Comparison of ENCODE assay signal across 10 mouse cellular contexts in genomic region chr15:102341580-102341979, GRCm38 (mm10). TPM values are rescaled to one million over a fixed set of nuclear protein-coding genes. Genes with fewer than 3 reads are reported as not detected.
DNase-seq lines count a peak whose midpoint lies in the region; ATAC-seq and TF ChIP-seq lines count a peak whose summit lies in the region.
"Had no signal": no experiment of that assay in that cellular context is flagged by ENCODE, and none has a peak within 500 bp of the region (broad histone marks: within the 10 kb centered on the region; RNA-seq: fewer than 3 reads in every experiment).

No protein-coding gene starts in this region.

- no peaks in the 10 kb centered on the region for H3K27me3 ChIP-seq in embryonic facial prominence, embryonic 14.5 days (replicated peaks; ENCODE audit: control insufficient read depth, insufficient read depth, low read length)
- H3K27me3 ChIP-seq in lung, embryonic 14.5 days (ENCODE audit: insufficient read depth, low read length) = no peaks in the 10 kb centered on the region
- no peaks in the 10 kb centered on the region for H3K27me3 ChIP-seq in forebrain, embryonic 13.5 days
- H3K27me3 ChIP-seq: megakaryocyte, embryonic 14.5 days had no signal

- no peak overlapping the region for H3K4me3 ChIP-seq in embryonic facial prominence, embryonic 14.5 days (ENCODE audit: low read depth, low read length)
- H3K4me3 ChIP-seq in lung, embryonic 14.5 days (ENCODE audit: low read depth, low read length) = no peak overlapping the region
- H3K4me3 ChIP-seq in forebrain, embryonic 13.5 days = no peak overlapping the region
- H3K4me3 ChIP-seq: megakaryocyte, embryonic 14.5 days had no signal

- no peaks in the 10 kb centered on the region for H3K9me3 ChIP-seq in embryonic facial prominence, embryonic 14.5 days (ENCODE audit: control insufficient read depth, low read length)
- no peaks in the 10 kb centered on the region for H3K9me3 ChIP-seq in lung, embryonic 14.5 days (ENCODE audit: low read depth, low read length)
- H3K9me3 ChIP-seq in forebrain, embryonic 13.5 days (replicated peaks) = no peaks in the 10 kb centered on the region
- H3K9me3 ChIP-seq: megakaryocyte, embryonic 14.5 days had no signal

- peaks cover 78% of the 10 kb centered on the region for H3K36me3 ChIP-seq in embryonic facial prominence, embryonic 14.5 days (ENCODE audit: control insufficient read depth, insufficient read depth, low read length)
- H3K36me3 ChIP-seq in lung, embryonic 14.5 days (ENCODE audit: insufficient read depth) = peaks cover 77% of the 10 kb centered on the region
- H3K36me3 ChIP-seq in forebrain, embryonic 13.5 days (ENCODE audit: poor library complexity, severe bottlenecking) = peaks cover 71% of the 10 kb centered on the region

- peak; percentile 43 to 80 for DNase-seq in adrenal gland, adult (ENCODE audit: inconsistent age in 2 of 2, low spot score in 1 of 2)
- DNase-seq in adrenal gland, postnatal 4 days (ENCODE audit: low spot score in 2 of 2) = no peak
- peak; percentile 46 to 58 for DNase-seq in layer of hippocampus, postnatal 10 days (ENCODE audit: low spot score in 2 of 2)
- no peak for DNase-seq in layer of hippocampus, adult 9-11 months
- peak; percentile 53 for DNase-seq in MN1 (ENCODE audit: low spot score)
- peak; percentile 28 for DNase-seq in embryonic facial prominence, embryonic 14.5 days (ENCODE audit: low spot score)
- DNase-seq in lung, embryonic 14.5 days = peak; percentile 75

- ATAC-seq in embryonic facial prominence, embryonic 14.5 days (ENCODE audit: low read depth) = no peak
- ATAC-seq in lung, embryonic 14.5 days (ENCODE audit: insufficient read depth) = no peak
- no peak for ATAC-seq in forebrain, embryonic 13.5 days

- H3K4me2 ChIP-seq in embryonic facial prominence, embryonic 14.5 days (ENCODE audit: low read depth, low read length) = no peak overlapping the region
- H3K4me2 ChIP-seq in lung, embryonic 14.5 days = no peak overlapping the region
- H3K4me2 ChIP-seq in forebrain, embryonic 13.5 days = no peak overlapping the region

- H3K27ac ChIP-seq in embryonic facial prominence, embryonic 14.5 days (replicated peaks; ENCODE audit: low read depth, low read length) = no peak overlapping the region
- no peak overlapping the region for H3K27ac ChIP-seq in lung, embryonic 14.5 days (ENCODE audit: low read depth)
- H3K27ac ChIP-seq in forebrain, embryonic 13.5 days = no peak overlapping the region

- WGBS in embryonic facial prominence, embryonic 14.5 days = 11% methylated on average over 1 of the region's 1 CpGs
- 17% methylated on average over 1 of the region's 1 CpGs for WGBS in lung, embryonic 14.5 days
- 12% methylated on average over 1 of the region's 1 CpGs for WGBS in forebrain, embryonic 13.5 days

- H3K9ac ChIP-seq in embryonic facial prominence, embryonic 14.5 days (ENCODE audit: low read depth, low read length) = no peak overlapping the region
- no peak overlapping the region for H3K9ac ChIP-seq in lung, embryonic 14.5 days
- H3K9ac ChIP-seq in forebrain, embryonic 13.5 days = no peak overlapping the region

- TF ChIP-seq CTCF in lung, embryonic 14.5 days (IDR thresholded peaks at IDR 0.05; ENCODE audit: low read depth) = peak; percentile 74

- no peaks in the 10 kb centered on the region for H3K4me1 ChIP-seq in embryonic facial prominence, embryonic 14.5 days (ENCODE audit: control insufficient read depth, insufficient read depth, low read length)
- H3K4me1 ChIP-seq in lung, embryonic 14.5 days (ENCODE audit: insufficient read depth) = no peaks in the 10 kb centered on the region
- no peaks in the 10 kb centered on the region for H3K4me1 ChIP-seq in forebrain, embryonic 13.5 days

RNA-seq across cellular contexts. Expression of gene Aaas, which starts 9.0 kb away (rescaled TPM):
- 10 to 100 TPM; 32.3 to 39.0 TPM for total RNA-seq in adrenal gland, postnatal 4 days (2021)
- total RNA-seq in layer of hippocampus, postnatal 10 days (2021) = 10 to 100 TPM; 23.2 to 26.3 TPM
- polyA plus RNA-seq in embryonic facial prominence, embryonic 14.5 days (2014; fragmentation: Nextera tagmentation; extraction: Ambion mirVana) = 52.5 and 60.5 TPM in 2 replicates
- polyA plus RNA-seq in lung, embryonic 14.5 days (2014; fragmentation: Nextera tagmentation; extraction: Ambion mirVana) = 99.1 and 103 TPM in 2 replicates
- polyA plus RNA-seq in forebrain, embryonic 13.5 days (2015; fragmentation: Nextera tagmentation; extraction: Ambion mirVana) = 64.1 and 66.5 TPM in 2 replicates

RNA-seq across cellular contexts. Expression of gene Myg1, which starts 10.1 kb away (rescaled TPM):
- total RNA-seq in adrenal gland, postnatal 4 days (2021) = 10 to 100 TPM; 86.3 to 96.7 TPM
- total RNA-seq in layer of hippocampus, postnatal 10 days (2021) = 10 to 100 TPM; 61.8 to 62.8 TPM
- 79.0 and 83.2 TPM in 2 replicates for polyA plus RNA-seq in embryonic facial prominence, embryonic 14.5 days (2014; fragmentation: Nextera tagmentation; extraction: Ambion mirVana)
- 111 and 113 TPM in 2 replicates for polyA plus RNA-seq in lung, embryonic 14.5 days (2014; fragmentation: Nextera tagmentation; extraction: Ambion mirVana)
- 116 and 126 TPM in 2 replicates for polyA plus RNA-seq in forebrain, embryonic 13.5 days (2015; fragmentation: Nextera tagmentation; extraction: Ambion mirVana)

RNA-seq across cellular contexts. Expression of gene Pfdn5, which starts 15.7 kb away (rescaled TPM):
- 100 to 1,000 TPM; 443 to 452 TPM for total RNA-seq in adrenal gland, postnatal 4 days (2021)
- 100 to 1,000 TPM; 379 to 390 TPM for total RNA-seq in layer of hippocampus, postnatal 10 days (2021)
- polyA plus RNA-seq in embryonic facial prominence, embryonic 14.5 days (2014; fragmentation: Nextera tagmentation; extraction: Ambion mirVana) = 466 and 478 TPM in 2 replicates
- polyA plus RNA-seq in lung, embryonic 14.5 days (2014; fragmentation: Nextera tagmentation; extraction: Ambion mirVana) = 477 and 511 TPM in 2 replicates
- polyA plus RNA-seq in forebrain, embryonic 13.5 days (2015; fragmentation: Nextera tagmentation; extraction: Ambion mirVana) = 470 and 502 TPM in 2 replicates

RNA-seq across cellular contexts. Expression of gene Sp7, which starts 25.4 kb away (rescaled TPM):
- total RNA-seq in adrenal gland, postnatal 4 days (2021) = under 1 TPM; 0.31 to 0.48 TPM
- total RNA-seq in layer of hippocampus, postnatal 10 days (2021) = under 1 TPM; 0.18 to 0.27 TPM
- polyA plus RNA-seq in embryonic facial prominence, embryonic 14.5 days (2014; fragmentation: Nextera tagmentation; extraction: Ambion mirVana) = 31.2 and 45.0 TPM in 2 replicates
- 0.55 and 0.64 TPM in 2 replicates for polyA plus RNA-seq in lung, embryonic 14.5 days (2014; fragmentation: Nextera tagmentation; extraction: Ambion mirVana)
- polyA plus RNA-seq in forebrain, embryonic 13.5 days (2015; fragmentation: Nextera tagmentation; extraction: Ambion mirVana) = 0.15 and 0.18 TPM in 2 replicates
- total RNA-seq: gastrocnemius, postnatal 36 days had no signal

RNA-seq across cellular contexts. Expression of gene Espl1, which starts 45.5 kb away (rescaled TPM):
- 10 to 100 TPM; 16.5 to 24.5 TPM for total RNA-seq in adrenal gland, postnatal 4 days (2021)
- 1 to 10 TPM; 4.5 to 6.2 TPM for total RNA-seq in layer of hippocampus, postnatal 10 days (2021)
- polyA plus RNA-seq in embryonic facial prominence, embryonic 14.5 days (2014; fragmentation: Nextera tagmentation; extraction: Ambion mirVana) = 22.4 and 24.0 TPM in 2 replicates
- 44.1 and 45.9 TPM in 2 replicates for polyA plus RNA-seq in lung, embryonic 14.5 days (2014; fragmentation: Nextera tagmentation; extraction: Ambion mirVana)
- 19.7 and 27.3 TPM in 2 replicates for polyA plus RNA-seq in forebrain, embryonic 13.5 days (2015; fragmentation: Nextera tagmentation; extraction: Ambion mirVana)

Comparison
In these comparisons a context has a peak if more than half of its experiments do, and no peak if none do; other contexts are left out.
1. DNase-seq: peak in adrenal gland, adult (2 of 2), layer of hippocampus, postnatal 10 days (2 of 2), MN1 (single experiment), embryonic facial prominence, embryonic 14.5 days (single experiment) and lung, embryonic 14.5 days (single experiment); none in adrenal gland, postnatal 4 days (0 of 2) and layer of hippocampus, adult 9-11 months (single experiment).